Mouse (Mus musculus) gastrocnemius, postnatal 25 days (tissue): Measurements from ENCODE around the gene Spaca4. TPM values are rescaled to one million over a fixed set of nuclear protein-coding genes. Genes with fewer than 3 reads are reported as not detected.

Experiments used
- DNase-seq: peaks from one replicate; pipeline ENCODE4 v3.0.0; 2022
- total RNA-seq, 2 experiments: library from RNA; stranded (reverse); gene quantifications; 1 replicate in 1 of 2; 2 replicates in 1 of 2; pipeline ENCODE4 v1.2.3; 2021

Gene Spaca4
- total RNA-seq, 2 experiments from 2014 or later = not detected

DNA sequence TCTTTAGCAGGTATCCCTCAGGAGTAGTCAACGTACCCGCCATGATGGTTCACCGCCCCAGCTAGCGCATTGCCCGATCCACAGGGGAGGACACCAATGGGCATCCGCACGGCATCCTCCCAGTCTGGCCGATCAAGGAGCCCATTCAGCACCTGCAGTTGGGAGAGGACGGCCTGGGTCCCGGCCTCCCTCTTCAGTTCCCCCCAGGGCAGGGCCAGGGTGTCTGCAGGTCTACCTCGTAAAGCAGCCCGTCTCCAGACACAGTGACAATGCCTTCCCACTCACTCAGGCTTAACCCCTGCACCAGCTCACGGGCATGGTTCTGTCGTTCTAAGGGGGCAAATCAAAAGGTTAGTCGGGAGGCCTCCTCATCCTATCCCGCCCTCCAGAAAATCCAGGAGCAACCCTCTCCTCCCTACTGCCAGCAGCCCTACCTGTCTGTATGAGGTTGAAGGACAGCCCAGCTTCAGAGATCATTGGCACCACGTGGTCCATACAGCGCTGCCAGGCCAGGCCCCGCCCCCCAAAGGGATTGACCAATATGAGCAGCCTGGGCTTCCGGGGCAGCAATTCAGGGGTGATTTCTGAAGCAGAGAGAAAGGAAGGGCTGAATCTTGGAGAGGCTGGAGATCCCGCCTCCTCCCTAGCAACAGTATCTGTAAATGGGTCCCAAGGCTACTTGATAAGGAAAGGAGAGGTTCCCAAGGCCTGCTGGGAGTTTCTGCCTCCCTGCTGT, 13.4 kb downstream of the Spaca4 start:
- DNase-seq = peak; percentile 68

- peak; percentile 49 for DNase-seq
These were observed 14.1 kb downstream of the Spaca4 start for GRCm38 (mm10) chr7:45711316-45712021.

DNA sequence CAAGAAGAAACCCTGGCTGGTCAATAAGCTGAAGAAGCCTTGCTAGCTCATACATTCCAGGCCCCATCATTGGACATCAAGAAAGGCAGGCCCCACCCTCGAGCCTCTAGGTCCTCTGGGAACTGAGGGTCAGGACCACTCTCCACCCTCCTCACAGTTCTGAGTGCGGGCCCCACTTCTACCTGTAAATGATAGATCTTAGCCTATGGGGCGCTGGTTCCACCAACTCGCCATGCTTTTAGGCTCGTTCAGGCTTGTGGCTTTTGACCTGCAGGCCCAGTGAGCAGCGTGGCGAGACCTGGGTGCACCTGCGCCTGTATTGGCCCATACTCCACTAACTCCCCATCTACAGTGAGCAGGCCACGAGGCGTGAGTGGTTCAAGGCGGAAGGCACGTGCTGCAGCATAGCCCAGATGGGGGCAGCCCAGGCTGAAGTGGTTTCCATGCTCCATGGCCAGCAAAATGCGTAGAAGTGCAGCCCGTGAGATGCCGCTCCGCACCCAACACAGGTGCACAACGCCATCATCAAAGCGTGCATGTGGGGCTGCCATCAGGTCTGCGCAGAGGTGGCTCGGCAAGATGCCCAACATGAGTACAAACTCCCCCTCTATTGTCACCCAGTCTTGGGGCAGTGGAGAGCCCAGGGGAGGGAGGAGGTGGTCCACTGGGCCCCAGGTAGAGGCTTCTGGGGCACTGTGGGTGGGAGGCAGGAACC, 15.0 kb downstream of the Spaca4 start:
- no peak for DNase-seq

DNA sequence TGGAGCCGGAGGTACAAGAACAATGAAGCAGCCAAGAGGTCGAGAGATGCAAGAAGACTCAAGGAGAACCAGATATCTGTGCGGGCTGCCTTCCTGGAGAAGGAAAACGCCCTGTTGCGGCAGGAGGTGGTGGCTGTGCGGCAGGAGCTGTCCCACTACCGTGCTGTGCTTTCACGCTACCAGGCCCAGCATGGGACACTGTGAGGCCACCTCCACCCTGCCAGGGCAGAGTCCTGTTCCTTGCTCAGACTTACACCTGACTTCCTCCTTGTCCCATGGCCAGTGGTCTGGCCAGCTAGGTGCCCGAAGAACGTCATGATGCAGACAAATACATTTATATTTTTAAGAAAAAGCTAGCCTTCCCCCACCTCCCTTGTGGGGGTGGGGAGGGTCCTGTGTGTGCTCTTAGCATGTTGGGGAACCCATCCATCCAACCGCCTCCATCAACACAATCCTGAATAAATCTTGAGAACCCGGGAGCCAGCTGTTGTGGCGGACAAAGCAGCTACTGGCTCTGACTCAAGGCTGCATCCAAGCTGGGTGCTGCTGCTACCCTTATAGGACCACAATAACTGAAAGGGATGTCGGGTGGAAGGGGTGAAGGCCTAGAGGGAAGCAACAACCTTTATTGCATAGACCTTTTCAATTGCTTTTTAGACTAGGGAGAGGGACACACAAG, 15.8 kb downstream of the Spaca4 start:
- DNase-seq = peak; percentile 16

DNA sequence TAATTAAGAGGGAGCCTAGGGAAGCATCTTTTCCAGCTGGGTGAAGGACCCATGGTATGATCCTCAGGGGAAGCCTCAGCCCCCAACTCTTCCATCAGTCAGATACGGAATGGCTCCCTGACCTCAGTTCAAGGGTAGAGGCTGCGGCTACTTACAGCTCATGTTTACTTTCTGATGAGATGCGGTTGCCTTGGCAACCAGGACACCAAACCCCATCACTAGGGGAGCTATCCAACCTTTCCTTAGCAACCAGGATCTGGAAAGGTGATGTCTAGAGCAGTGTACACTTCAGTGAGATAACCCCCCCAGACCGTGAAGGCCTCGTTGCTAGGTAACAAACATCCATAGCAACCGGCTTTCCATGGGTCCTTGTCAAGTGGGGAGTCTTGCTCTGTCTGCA, 16.6 kb downstream of the Spaca4 start:
- DNase-seq = peak; percentile 8

- peak; percentile 74 for DNase-seq
These were observed 17.3 kb downstream of the Spaca4 start for GRCm38 (mm10) chr7:45708221-45708761.

DNA sequence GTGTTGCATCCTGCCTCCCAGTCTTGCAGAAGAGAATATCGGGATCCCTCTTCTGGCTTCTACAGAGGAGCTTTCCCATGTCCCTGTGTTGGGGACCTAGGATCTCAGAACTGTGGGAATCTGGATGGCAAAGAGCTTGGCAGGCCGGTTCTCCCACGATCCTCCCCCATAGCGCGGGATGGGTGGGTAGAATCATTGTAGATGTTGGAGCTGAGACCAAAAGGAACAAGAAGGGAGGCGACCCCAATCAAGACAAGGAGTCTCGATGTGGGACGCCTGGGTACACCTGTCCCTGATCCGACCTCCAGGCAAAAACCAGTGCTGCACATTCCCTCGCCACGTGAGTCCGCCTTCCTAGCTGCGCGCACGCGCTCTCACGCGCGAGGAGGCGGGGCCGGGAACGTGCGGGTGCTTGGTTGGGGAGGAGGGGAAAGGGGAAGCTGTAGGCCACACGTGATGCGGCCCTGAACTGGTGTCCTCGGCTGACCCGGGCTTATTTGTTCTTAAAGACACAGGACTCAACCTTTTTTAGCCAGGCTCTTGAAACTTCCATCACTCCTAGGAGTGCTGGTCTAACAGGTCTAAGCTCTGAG, 18.1 kb downstream of the Spaca4 start:
- peak; percentile 98 for DNase-seq

DNA sequence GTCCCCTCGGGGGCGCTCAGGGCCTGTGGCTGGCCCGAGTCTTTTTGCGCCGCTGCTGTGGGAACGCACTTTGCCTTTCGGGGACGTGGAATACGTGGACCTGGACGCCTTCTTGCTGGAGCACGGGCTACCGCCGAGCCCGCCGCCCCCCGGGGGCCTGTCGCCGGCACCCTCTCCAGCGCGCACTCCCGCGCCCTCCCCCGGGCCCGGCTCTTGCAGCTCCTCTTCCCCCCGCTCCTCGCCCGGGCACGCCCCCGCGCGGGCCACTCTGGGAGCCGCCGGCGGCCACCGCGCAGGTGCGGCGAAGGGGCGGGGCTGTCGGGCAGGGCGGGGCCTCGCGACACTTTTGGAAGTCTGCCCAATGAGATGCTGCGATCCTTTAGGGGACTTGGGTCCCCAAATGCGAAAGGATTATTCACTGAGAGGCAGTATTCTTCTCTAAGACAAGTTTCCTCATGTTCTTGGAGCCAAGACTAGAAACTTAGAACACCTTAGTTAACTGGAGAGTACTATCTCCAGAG, 18.8 kb downstream of the Spaca4 start:
- peak; percentile 94 for DNase-seq

DNA sequence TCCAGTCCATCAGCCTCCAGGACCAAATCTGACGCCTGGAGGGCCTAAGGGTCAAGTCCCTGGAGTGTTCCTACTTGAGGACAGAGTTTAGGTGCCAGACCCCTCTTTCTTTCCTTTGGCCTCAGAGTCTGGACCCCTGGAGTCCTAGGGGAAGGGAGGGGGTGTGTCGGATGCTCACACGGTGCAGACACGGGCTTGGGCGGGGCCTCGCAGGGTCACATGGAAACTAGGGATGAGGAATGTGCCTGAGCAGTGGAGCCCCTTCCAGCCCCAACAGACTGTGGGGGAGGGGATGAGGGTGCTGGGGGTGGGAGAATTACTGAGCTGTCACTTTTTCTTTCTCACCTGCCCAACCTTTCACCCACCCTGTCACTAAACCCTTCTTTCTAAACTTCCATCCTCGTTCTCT, 19.7 kb downstream of the Spaca4 start:
- peak; percentile 92 for DNase-seq

DNA sequence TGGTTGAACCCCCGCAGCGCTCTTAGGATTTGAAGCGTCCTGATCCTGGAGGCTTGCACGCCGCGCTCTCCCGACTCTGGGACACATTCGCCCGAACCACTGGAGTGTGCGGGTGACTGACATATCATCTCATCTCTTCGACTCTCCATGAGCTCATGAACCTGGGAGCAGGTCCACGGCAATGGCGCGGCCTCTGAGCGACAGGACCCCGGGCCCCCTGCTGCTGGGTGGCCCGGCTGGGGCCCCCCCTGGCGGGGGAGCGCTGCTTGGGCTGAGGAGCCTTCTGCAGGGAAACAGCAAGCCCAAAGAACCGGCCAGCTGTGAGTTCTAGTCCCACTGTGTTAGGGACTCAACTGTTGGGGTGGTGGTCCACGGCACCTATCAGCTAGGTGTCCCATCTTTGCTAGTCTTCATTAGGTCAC, 20.2 kb downstream of the Spaca4 start:
- DNase-seq = peak; percentile 66

DNA sequence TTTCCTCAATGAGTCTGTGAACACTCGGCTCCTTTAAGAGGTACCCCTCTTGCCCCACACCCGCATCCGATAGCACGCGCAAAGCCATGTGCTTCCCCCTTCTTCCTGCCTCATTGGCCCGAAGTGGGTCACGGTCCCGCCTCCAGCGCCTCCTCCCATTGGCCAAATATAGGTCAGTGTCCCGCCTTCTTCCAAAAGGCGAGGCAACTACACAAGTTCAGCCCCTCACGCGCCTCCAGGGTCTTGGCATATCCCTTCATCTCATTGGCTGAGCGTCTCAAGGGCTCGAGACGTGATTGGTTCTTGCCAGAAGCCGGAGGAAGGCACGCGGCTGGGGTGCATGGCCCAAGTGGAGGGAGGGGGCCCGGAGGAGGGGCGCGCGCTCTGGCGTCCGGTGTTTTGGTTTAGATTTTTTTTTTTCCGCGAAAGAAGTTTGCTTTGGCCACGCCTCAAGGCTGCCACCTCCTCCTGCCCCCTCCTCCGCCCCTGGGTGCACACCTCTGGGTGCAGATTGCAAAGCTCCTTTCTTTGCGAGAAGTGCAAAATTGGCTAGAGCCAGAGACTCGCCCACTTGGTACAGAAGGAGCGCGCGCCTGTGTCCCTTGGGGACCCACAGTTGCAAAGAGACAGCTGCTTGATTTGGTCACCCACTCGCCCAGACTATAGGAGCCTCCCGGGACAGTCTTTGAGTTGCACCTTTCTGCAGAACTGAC, 20.7 kb downstream of the Spaca4 start, which contains the start of gene Dbp:
Dbp (plus strand) TSS at position 359 of the 713 bp plus-strand sequence.
- peak; percentile 100 for DNase-seq

GRCm38 (mm10) chr7:45704046-45704559, 21.5 kb downstream of the Spaca4 start:
- peak; percentile 77 for DNase-seq

DNA sequence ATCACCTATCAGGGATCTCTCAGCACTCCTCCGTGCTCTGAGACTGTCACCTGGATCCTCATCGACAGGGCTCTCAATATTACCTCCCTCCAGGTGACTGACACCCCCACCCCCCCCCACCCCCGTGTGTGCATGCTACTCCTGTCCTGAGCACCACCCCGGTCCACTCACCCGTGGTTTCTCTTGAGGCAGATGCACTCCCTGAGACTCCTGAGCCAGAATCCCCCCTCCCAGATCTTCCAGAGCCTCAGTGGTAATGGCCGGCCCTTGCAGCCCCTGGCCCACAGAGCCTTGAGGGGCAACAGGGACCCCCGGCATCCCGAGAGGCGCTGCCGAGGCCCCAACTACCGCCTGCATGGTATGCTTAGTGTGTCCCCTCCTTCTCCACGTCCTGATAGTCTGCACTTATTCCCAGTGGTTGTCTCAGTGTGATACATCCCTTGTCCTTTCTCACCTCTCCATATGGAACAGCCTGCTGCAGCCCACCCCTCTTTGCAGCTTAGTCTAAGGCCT, 22.0 kb downstream of the Spaca4 start:
- peak; percentile 39 for DNase-seq

GRCm38 (mm10) chr7:45702809-45703520, 22.6 kb downstream of the Spaca4 start:
- DNase-seq = peak; percentile 29

- no peak for DNase-seq
These were observed 23.3 kb downstream of the Spaca4 start for GRCm38 (mm10) chr7:45702316-45702715.

- DNase-seq = peak; percentile 13
These were observed 24.0 kb downstream of the Spaca4 start for GRCm38 (mm10) chr7:45701607-45702006.

- DNase-seq = peak; percentile 31
These were observed 24.5 kb downstream of the Spaca4 start for GRCm38 (mm10) chr7:45701072-45701471.

DNA sequence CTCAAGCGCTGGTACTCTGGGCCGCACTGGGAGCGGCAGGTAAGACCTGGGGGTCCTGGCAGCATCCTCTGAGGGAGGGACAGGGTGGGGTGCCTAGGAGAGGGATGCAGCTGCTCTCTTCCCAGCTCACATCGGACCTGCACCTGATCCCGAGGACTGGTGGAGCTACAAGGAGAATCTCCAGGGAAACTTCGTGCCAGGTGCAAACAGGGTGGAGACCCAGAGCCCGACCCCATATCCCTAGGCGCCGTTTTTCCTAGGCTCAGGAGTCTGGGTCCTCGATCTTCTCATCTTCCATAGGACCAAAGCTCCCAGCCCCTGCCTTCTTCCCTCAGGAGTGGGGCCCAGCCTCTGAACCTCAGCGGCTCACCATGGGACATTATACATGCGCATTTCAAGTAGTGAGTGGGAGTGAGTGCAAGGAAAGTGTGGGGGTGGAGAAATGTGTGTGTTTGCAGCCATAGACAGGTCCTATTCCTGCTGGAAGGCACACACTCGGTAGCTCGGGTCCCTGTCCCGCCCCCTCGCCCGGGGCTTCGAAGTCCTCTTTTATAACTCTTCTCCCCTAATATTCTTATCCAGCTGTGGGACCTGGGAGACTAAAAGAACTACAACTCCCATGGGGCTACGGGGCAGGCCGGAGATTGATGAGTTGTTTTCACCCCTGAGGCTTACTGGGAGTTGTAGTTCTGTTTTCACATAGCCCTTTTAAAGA, 25.2 kb downstream of the Spaca4 start:
- DNase-seq = peak; percentile 80
